Mouse (Mus musculus): ENCODE results near the gene Pear1. TPM values are rescaled to one million over a fixed set of nuclear protein-coding genes. Genes with fewer than 3 reads are reported as not detected.
A peak's percentile ranks its signal among the peaks of the same experiment; 100 is the strongest.

Gene Pear1
- total RNA-seq, 2 experiments from 2014 or later = 20.8 to 26.2 TPM

DNA sequence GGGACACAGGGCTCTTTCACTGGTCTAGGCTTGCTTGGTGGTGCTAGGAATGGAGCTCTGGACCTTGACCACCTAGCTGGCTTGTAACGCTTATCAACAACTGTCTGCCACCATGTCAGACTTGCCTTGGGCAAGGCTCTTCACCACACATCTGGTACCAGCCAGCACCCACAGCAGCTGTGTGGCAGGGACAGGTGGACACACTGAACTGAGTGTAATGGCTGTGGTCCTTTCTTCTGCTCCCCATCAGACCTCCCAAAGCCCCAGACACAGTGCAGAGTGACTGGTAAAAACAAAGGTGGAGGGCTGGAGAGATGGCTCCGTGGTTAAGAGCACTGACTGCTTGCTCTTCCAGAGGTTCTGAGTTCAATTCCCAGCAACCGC, 57.8 kb downstream of the Pear1 start:
- DNase-seq (ENCODE audit: low spot score in 2 of 2) = no peak

DNA sequence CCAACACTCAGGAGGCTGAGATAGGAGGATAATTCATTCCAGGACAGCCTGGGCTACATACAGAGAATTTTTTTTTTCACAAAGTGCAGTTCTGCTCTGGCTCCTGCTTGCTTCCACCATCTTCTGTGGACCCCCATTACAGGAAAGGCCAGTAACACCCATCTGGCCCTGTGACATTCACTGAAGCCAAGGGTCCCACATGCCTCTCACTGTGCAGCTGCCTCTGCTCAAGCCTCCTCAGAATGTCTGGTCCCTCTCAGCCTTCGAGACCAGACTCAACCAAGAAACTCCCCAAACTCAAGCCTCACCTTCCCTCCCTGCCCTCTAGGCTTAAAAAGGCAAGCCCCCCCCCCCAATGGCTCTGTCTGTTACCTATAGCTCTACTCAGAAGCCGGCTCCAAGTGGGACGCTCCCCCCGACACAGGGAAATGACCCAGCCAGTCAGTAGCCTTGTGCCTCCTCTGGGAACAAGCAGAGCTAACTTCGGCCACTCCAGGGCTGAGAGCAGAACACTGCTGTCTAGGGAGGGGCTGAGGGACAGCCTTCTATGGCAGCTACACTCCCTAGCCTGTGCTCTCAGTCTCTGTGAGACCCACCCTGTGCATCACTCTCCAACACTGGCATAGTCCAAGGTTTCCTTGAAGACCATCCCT, 58.3 kb downstream of the Pear1 start:
- DNase-seq (ENCODE audit: low spot score in 2 of 2) = no peak

GRCm38 (mm10) chr3:87765091-87765490, 59.0 kb downstream of the Pear1 start:
- DNase-seq (ENCODE audit: low spot score in 2 of 2) = no peak

- DNase-seq (ENCODE audit: low spot score in 2 of 2) = peak in 1 of 2 experiments; percentile 55
These were observed 59.6 kb downstream of the Pear1 start for GRCm38 (mm10) chr3:87764506-87764905.

DNA sequence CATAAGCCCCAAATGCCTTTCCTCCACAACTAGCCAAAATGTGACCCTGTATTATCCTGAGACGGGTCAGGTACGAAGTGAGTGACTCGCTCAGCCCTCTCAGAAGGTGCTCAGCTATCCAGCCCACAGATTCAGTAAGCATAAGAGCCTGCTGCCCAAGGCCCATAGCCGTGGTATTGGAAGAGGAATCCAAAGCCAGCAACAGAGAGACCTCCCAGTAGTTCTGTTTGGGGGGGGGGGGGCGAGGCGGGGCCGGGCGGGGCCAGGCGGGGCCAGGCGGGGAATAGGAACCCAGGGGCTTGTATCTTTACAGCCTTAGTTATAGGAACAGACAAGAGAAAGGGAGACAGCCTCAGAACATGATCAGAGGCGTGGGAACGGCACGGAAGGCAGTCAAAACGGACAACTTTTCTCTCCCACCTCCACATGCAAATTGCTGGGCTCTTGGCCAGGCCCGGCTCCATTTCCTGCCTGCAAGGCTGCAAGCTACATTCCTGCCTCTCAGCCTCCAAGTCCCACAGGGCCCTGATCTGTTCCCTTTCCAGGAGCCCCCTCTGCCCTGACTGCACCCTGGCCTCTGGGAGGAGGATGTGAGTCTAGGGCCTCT, 60.3 kb downstream of the Pear1 start:
- DNase-seq (ENCODE audit: low spot score in 2 of 2) = peak; percentile 58 to 82

- DNase-seq (ENCODE audit: low spot score in 2 of 2) = no peak
These were observed 60.9 kb downstream of the Pear1 start for GRCm38 (mm10) chr3:87763202-87763601.

DNA sequence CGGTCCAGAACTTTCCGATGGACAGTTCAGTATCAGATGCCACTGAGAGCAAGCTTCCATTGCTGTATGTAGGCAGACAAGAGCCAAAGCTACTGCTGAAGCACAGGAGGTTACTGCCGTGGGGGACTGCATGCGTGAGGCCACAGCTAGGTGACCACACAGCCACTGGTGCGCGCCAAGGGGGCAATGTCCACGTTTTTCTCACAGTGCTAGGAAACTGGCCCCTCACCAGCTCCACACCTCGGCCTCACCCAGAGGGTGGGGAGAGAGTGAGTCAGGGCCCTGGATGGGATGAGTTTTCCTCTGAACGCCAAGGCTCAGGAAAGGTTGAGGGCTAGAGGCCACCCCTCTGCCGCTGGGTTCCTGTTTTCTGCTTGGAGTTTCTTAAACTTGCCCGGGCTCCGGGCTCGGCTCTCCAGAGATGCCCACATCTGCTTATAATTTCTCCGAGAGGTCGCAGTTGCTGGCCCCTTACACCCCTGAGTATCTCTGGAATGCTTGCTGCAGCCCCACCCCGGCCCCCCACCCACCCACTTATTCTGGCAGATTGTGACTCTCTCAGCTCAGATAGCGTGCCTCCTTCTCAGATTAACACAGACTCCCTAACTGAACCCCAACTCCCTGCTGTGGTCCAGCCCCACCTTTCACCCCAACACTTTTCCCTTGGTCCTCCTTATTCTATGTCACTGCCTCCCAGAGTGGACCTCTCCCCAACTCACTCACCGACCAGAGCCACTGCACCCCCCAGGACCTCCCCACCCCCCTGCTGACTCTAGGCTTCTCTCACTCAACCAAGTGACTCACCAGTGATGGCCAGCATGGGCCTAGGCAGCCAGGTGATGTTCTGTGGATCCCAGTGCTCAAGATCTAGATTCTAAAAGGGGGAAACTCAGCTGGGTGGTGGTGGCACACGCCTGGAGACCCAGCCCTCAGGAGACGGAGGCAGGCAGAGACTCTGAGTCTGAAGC, 62.4 kb downstream of the Pear1 start:
- no peak for DNase-seq (ENCODE audit: low spot score in 2 of 2)

DNA sequence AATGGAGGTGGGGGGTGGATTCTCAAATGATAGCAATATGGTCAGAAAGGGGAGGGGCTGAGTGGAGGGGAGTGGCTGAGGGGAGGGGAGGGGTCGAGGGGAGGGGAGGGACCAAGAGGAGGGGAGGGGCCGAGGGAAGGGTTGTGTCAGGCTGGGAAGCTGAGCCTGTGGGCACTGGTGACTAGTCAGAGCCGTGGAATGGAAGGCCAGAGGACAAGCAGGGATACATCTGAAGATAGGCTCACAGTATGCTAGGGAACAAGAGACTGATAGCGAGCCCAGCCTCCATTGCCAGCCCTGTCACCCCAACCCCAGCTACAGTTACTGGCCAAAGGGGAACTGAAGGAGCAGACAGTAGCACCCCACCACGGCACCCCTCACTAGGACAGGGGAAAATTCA, 65.5 kb downstream of the Pear1 start:
- no peak for DNase-seq (ENCODE audit: low spot score in 2 of 2)

DNA sequence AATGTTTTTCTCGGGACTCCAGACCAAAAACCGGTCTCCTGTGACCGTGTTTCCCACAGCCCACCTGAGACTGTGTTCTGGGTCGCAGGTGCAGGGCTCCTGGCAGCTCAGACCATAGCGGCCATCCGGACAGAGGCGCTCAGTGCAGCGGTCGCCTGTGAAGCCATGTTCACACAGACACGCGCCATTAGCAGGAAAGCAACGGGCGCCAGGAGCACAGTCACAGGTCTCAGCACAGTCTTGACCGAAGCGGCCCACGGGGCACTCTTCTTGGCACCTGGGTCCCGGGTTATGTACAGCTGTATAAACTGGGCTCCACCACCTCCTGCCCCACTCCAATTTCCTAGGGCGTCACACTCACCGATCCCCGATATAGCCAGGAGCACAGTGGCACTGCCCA, 67.6 kb downstream of the Pear1 start:
- no peak for DNase-seq (ENCODE audit: low spot score in 2 of 2)

GRCm38 (mm10) chr3:87755964-87756363, 68.1 kb downstream of the Pear1 start:
- DNase-seq (ENCODE audit: low spot score in 2 of 2) = peak; percentile 83 to 90

GRCm38 (mm10) chr3:87753829-87754228, 70.3 kb downstream of the Pear1 start:
- no peak for DNase-seq (ENCODE audit: low spot score in 2 of 2)

GRCm38 (mm10) chr3:87752567-87752966, 71.5 kb downstream of the Pear1 start:
- DNase-seq (ENCODE audit: low spot score in 2 of 2) = no peak

DNA sequence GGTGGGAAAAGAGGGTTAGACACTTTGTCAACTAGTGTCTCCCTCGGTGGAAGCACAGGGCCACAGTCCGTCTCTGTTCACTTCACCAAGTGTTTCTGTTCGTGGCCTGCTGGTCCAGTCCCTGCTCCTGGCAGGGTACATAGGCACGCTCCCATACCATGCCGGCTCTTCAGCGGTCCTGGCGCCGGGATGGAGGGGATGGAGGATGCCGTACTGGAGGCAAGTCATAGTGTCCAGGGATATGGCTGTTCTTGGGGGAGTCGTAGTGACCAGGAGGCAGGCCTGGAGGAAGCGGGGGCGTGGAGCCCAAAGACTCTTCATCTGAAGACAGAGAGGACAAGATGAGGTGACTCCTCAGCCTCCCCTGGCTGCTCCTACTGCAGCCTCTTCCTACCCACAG, 74.1 kb downstream of the Pear1 start:
- DNase-seq (ENCODE audit: low spot score in 2 of 2) = no peak

DNA sequence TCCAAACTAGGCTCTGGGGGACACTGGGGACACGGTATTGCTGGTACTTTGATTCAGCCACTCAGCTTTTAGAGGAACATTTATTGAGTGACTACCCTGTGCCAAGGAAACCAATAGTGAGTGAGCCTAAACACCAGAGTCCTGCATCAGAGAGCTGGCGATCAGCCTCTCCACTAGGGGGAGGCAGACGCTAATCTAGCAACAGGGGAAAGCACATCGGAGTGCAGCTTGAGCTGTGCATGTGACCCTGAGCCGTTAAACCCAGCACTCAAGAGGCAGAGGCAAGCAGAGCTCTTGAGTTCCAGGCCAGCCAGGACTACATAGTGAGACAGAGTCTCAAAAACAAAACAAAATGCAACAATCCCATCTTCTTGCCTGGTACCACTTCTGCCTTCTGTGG, 75.1 kb downstream of the Pear1 start:
- peak in 1 of 2 experiments; percentile 49 for DNase-seq (ENCODE audit: low spot score in 2 of 2)

- DNase-seq (ENCODE audit: low spot score in 2 of 2) = no peak
These were observed 75.7 kb downstream of the Pear1 start, which contains the start of gene Lrrc71 for GRCm38 (mm10) chr3:87748431-87748830. TSS of gene Lrrc71 (minus strand) at chr3:87748625.

- DNase-seq (ENCODE audit: low spot score in 2 of 2) = no peak
These were observed 79.0 kb downstream of the Pear1 start for GRCm38 (mm10) chr3:87745036-87745659.

- DNase-seq (ENCODE audit: low spot score in 2 of 2) = no peak
These were observed 80.2 kb downstream of the Pear1 start for GRCm38 (mm10) chr3:87743927-87744326.

GRCm38 (mm10) chr3:87742735-87743134, 81.4 kb downstream of the Pear1 start:
- no peak for DNase-seq (ENCODE audit: low spot score in 2 of 2)

GRCm38 (mm10) chr3:87742013-87742412, 82.1 kb downstream of the Pear1 start:
- no peak for DNase-seq (ENCODE audit: low spot score in 2 of 2)

GRCm38 (mm10) chr3:87738906-87739305, 85.2 kb downstream of the Pear1 start:
- DNase-seq (ENCODE audit: low spot score in 2 of 2) = no peak

GRCm38 (mm10) chr3:87735335-87735734, 88.8 kb downstream of the Pear1 start:
- no peak for DNase-seq (ENCODE audit: low spot score in 2 of 2)

All from gastrocnemius, postnatal 4 days (tissue).